Mouse (Mus musculus): ENCODE results near the gene Atg101.
A peak's percentile ranks its signal among the peaks of the same experiment; 100 is the strongest.

Atg101 gene

DNA sequence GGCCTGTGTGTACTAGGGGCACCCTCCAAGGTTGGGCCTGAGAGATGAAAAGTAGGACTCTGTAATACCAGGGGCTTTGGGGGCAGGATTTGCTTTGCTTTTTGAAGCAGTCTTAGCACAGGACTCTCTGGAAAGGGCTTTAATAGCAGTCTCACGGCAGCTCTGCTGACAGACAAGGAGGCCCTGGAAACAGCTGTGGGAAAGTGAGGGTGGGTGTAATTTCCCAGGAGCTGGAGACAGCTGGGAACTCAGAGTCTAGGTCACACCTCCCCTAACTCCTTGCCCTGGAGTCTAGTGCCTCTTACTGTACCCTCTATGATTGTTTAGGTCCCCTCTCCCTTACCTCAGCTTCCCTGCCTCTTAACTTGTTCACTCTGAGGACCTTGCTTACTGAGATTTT, 49.1 kb downstream of the Atg101 start:
- DNase-seq (ENCODE audit: low read depth, low spot score): no peak

DNA sequence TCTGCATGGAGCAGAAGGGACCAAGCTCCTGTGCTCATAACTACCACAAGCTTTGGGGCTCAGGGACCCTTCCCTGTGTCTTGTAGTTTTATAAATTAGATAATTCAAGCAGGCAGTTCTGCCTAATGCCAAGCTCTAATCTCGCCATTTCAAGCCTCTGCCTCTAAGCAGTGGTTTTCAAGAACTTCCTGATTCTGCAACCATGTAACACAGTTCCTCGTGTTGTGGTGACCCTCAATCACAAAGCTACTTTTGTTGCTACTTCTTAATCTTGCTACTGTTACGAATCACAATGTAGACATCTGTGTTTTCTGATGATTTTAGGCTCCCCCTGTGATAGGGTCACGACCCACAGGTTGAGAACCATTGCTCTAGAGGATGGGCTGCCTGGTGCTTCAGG, 49.6 kb downstream of the Atg101 start:
- DNase-seq (ENCODE audit: low read depth, low spot score): no peak

DNA sequence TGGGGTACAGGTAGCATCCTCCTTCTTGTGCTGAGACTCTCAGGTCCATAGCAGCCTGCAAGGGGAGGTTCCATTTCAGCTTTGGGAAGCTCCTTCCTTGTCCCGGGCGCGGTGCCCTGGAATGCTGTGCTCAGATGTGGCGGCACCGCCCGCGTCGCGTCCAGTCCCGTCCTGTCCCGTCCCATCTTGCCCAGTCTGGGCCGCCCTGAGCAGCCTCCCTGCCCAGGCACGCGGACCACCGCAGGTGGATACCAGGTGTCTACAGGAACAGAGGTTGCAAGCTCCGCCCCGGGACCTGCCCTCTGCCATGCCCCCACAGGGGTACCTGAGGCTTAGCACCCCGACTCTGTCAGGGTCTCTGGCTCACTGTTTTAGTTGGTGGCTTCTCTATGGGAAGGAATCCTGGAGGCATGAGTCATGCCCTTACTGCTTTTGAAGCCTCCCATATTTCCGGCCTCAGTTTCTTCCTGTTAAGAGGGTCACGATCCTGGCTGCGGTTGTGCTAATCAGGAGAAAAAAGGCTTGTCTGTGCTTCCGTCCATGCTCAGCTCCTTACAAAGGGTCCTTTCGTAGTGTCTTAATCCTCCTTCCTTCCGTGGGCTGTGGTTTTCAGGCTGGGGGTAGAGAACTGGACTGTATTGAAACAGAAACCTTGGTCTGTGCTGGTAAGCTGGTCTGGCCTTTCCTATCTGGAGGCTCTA, 52.6 kb downstream of the Atg101 start:
- no peak for DNase-seq (ENCODE audit: low read depth, low spot score)

DNA sequence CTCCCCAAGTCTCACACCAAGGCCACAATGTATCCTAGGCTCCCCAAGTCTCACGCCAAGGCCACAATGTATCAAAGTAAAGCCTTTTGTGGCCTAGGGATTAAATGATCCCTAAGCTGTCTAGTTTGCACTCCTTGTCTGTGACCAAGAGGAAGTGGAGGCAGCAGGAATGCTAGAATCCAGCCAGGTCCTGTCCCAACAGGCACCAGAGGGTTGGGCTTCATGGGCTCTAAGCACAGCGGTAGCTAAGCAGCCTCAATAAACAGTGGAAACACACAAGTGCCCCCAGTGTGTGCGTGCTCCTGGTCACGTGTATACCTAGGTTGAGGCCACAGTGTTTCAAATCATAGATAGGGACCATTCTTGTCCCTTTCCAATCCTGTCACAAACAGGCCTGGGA, 54.3 kb downstream of the Atg101 start:
- DNase-seq (ENCODE audit: low read depth, low spot score): no peak

DNA sequence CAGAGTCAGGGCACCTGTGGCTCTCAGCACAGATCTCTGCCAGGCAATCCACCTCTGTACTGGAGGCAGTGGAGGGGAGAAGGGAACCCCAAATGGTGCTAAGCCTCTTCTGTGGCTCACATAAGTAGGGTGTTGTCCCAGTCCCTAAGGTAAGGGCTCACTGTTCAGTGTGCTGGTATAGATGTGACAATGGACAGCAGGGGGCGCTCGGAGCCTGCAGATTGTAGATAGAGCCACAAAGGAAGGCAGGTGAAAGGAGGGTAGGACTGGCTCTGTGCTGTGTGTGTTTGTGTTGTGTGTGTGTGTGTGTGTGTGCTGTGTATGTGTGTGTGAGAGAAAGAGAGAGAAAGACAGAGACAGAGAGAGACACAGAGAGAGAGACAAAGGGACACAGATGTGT, 55.5 kb downstream of the Atg101 start:
- peak; percentile 87 for DNase-seq (ENCODE audit: low read depth, low spot score)

Measured in CD4-positive, CD25-positive, alpha-beta regulatory T cell, adult 2 months (primary cell).